Mouse (Mus musculus): ENCODE measurements around the gene Srd5a1.
A peak's percentile ranks its signal among the peaks of the same experiment; 100 is the strongest.
"Not testable (repeated sequence)": the region's sequence is repeated elsewhere in the genome, so short reads cannot be mapped to it uniquely, and the experiment has no call there.

Srd5a1 gene

GRCm38 (mm10) chr13:69572594-69572993, 38.6 kb downstream of the Srd5a1 start:
- no peak for DNase-seq (ENCODE audit: low spot score)

GRCm38 (mm10) chr13:69569201-69569600, 42.0 kb downstream of the Srd5a1 start:
- peak; percentile 74 for DNase-seq (ENCODE audit: low spot score)

- DNase-seq (ENCODE audit: low spot score) = not testable (repeated sequence)
Measured at GRCm38 (mm10) chr13:69565401-69565800, 45.8 kb downstream of the Srd5a1 start.

- DNase-seq (ENCODE audit: low spot score) = no peak
Measured at GRCm38 (mm10) chr13:69564573-69564972, 46.7 kb downstream of the Srd5a1 start.

GRCm38 (mm10) chr13:69563905-69564304, 47.3 kb downstream of the Srd5a1 start:
- DNase-seq (ENCODE audit: low spot score) = no peak

GRCm38 (mm10) chr13:69562654-69563574, 48.3 kb downstream of the Srd5a1 start:
- no peak for DNase-seq (ENCODE audit: low spot score)

GRCm38 (mm10) chr13:69562004-69562403, 49.2 kb downstream of the Srd5a1 start:
- DNase-seq (ENCODE audit: low spot score) = no peak

GRCm38 (mm10) chr13:69559291-69559961, 51.8 kb downstream of the Srd5a1 start:
- DNase-seq (ENCODE audit: low spot score) = no peak

- peak; percentile 65 for DNase-seq (ENCODE audit: low spot score)
Measured at GRCm38 (mm10) chr13:69558098-69558660, 53.1 kb downstream of the Srd5a1 start.

- DNase-seq (ENCODE audit: low spot score) = peak; percentile 48
Measured at GRCm38 (mm10) chr13:69556728-69557127, 54.5 kb downstream of the Srd5a1 start.

GRCm38 (mm10) chr13:69555957-69556482, 55.2 kb downstream of the Srd5a1 start:
- no peak for DNase-seq (ENCODE audit: low spot score)

GRCm38 (mm10) chr13:69555045-69555444, 56.2 kb downstream of the Srd5a1 start:
- no peak for DNase-seq (ENCODE audit: low spot score)

GRCm38 (mm10) chr13:69554255-69554654, 57.0 kb downstream of the Srd5a1 start:
- no peak for DNase-seq (ENCODE audit: low spot score)

- peak; percentile 60 for DNase-seq (ENCODE audit: low spot score)
Measured at GRCm38 (mm10) chr13:69553024-69553423, 58.2 kb downstream of the Srd5a1 start.

- DNase-seq (ENCODE audit: low spot score) = no peak
Measured at GRCm38 (mm10) chr13:69550831-69551230, 60.4 kb downstream of the Srd5a1 start.

- no peak for DNase-seq (ENCODE audit: low spot score)
Measured at GRCm38 (mm10) chr13:69549980-69550379, 61.3 kb downstream of the Srd5a1 start.

- no peak for DNase-seq (ENCODE audit: low spot score)
Measured at GRCm38 (mm10) chr13:69547488-69548180, 63.6 kb downstream of the Srd5a1 start.

GRCm38 (mm10) chr13:69545019-69545418, 66.2 kb downstream of the Srd5a1 start:
- no peak for DNase-seq (ENCODE audit: low spot score)

GRCm38 (mm10) chr13:69543595-69543994, 67.6 kb downstream of the Srd5a1 start:
- no peak for DNase-seq (ENCODE audit: low spot score)

- DNase-seq (ENCODE audit: low spot score) = no peak
Measured at GRCm38 (mm10) chr13:69542571-69543352, 68.5 kb downstream of the Srd5a1 start.

GRCm38 (mm10) chr13:69541776-69542175, 69.5 kb downstream of the Srd5a1 start:
- DNase-seq (ENCODE audit: low spot score) = no peak

Measured in adipocyte (in vitro differentiated cells).